Mouse (Mus musculus) testis, adult 2 months (tissue): ENCODE results near the gene Ulk4. TPM values are rescaled to one million over a fixed set of nuclear protein-coding genes. Genes with fewer than 3 reads are reported as not detected.
A peak's percentile ranks its signal among the peaks of the same experiment; 100 is the strongest.

Experiments used
- H3K27ac ChIP-seq: fragments of 200-500 bp; 2 replicates; pipeline ENCODE4 v1.5.1; 2012; ENCODE audit warnings: low read depth, low read length; ENCODE audit not compliant: control insufficient read depth, insufficient read depth
- H3K27me3 ChIP-seq: fragments of 200-500 bp; 2 replicates; pipeline ENCODE4 v1.6.1; 2012; ENCODE audit warnings: mild to moderate bottlenecking, low read length, moderate library complexity; ENCODE audit not compliant: control insufficient read depth, insufficient read depth
- H3K36me3 ChIP-seq: fragments of 200-500 bp; 2 replicates; pipeline ENCODE4 v1.6.1; 2012; ENCODE audit warnings: mild to moderate bottlenecking, low read length; ENCODE audit not compliant: control insufficient read depth, insufficient read depth
- H3K4me1 ChIP-seq: fragments of 200-500 bp; 2 replicates; pipeline ENCODE4 v1.6.1; 2012; ENCODE audit warnings: low read length; ENCODE audit not compliant: control insufficient read depth, insufficient read depth
- H3K4me3 ChIP-seq: fragments of 200-500 bp; 2 replicates; pipeline ENCODE4 v1.5.1; 2012; ENCODE audit warnings: low read depth, mild to moderate bottlenecking, low read length, moderate library complexity, mixed read lengths; ENCODE audit not compliant: control insufficient read depth
- CTCF ChIP-seq: fragments of 200-500 bp; IDR thresholded peaks from 2 replicates; pipeline ENCODE4 v1.5.1; 2012; ENCODE audit warnings: low read depth, mild to moderate bottlenecking, inconsistent platforms, low read length, moderate library complexity; ENCODE audit not compliant: control insufficient read depth, insufficient read depth, insufficient replicate concordance
- POLR2A ChIP-seq: fragments of 200-500 bp; IDR thresholded peaks from 2 replicates; pipeline ENCODE4 v1.6.1; 2012; ENCODE audit warnings: low read depth, mild to moderate bottlenecking, inconsistent platforms, low read length, moderate library complexity; ENCODE audit not compliant: control insufficient read depth
- polyA plus RNA-seq: library from polyadenylated mRNA; depleted of rRNA; stranded (reverse); fragments of >200 nt; gene quantifications from 2 replicates; pipeline ENCODE4 v1.2.3, GENCODE M21; 2012

The Ulk4 gene
- polyA plus RNA-seq, 1 experiment: 291 TPM

DNA sequence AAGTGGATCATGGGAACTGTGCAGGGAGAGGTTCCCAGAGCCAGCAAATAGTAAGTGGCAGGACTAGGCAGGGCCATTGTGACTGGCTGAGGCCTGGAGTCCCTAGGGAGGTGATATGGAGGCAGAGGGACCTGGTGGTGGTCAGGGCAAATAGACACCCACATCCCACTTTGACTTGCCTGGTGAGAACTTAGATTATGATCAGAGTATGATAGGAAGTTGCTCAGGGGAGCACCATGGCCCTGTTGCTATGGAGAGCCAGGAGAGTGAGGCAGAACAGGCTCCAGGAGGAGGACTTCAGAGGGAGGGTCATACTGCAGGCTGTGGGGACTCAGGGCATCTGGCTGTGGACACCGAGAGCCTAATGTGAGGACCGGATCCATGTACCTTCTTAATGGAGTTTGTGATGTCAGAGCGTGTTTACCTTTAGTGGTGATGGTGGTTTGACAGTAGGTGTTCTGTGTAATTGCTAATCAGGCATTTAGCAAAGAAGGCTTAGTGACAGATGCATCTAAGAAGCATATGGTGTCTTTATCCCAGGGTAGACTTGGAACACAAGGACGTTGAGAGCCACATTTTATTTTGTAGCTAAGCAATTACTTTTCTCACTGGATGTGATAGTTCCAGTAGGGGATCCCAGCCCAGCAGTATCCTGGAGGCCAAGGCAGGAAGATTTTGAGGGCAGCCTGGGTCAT is 39.1 kb upstream of the Ulk4 start:
- no peak for TF ChIP-seq CTCF
- TF ChIP-seq POLR2A: no peak
- Histone ChIP-seq H3K4me3 (no peak overlapping the region), H3K36me3 (no peaks in the 10 kb centered on the region), H3K27me3 (no peaks in the 10 kb centered on the region), H3K27ac (peak overlapping the region; percentile 59; the same call in 1 of the 2 replicates), H3K4me1 (peaks cover 19% of the 10 kb centered on the region)

DNA sequence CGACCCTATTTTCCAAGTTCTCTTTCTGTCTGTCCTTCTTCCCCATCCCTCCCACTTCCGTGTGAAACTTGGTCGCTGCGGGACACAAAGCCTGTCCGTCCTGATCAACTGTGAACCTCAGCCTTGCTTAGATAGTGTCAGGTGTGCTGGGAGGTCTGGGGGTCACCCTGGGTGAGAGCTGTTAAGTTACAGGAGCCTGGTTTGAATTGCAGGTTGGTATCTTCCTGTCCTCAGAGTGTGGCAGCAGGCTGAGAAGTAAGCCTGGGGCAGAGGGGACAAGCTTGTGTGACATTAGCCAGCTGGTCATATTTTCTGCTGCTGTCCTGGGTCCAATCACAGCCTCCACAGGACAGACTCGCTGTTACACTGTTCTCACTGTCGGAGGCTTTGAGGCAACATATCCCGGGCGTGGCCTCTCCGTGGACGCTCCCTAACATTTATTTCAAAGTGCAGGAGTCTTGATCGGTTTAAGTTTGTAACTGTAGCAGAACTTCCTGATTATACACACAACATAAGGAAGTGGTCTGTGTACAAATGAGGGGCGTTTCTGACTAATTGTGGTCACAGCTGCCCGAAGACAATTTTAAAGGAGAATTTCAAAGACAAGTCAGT is 37.6 kb upstream of the Ulk4 start:
- peak overlapping the region; percentile 65 for H3K27ac ChIP-seq
- H3K27me3 ChIP-seq: no peaks in the 10 kb centered on the region
- peaks cover 19% of the 10 kb centered on the region for H3K4me1 ChIP-seq
- no peak overlapping the region; the same call in 1 of the 2 replicates for H3K4me3 ChIP-seq
- TF ChIP-seq POLR2A: no peak
- no peak for TF ChIP-seq CTCF
- no peaks in the 10 kb centered on the region for H3K36me3 ChIP-seq

DNA sequence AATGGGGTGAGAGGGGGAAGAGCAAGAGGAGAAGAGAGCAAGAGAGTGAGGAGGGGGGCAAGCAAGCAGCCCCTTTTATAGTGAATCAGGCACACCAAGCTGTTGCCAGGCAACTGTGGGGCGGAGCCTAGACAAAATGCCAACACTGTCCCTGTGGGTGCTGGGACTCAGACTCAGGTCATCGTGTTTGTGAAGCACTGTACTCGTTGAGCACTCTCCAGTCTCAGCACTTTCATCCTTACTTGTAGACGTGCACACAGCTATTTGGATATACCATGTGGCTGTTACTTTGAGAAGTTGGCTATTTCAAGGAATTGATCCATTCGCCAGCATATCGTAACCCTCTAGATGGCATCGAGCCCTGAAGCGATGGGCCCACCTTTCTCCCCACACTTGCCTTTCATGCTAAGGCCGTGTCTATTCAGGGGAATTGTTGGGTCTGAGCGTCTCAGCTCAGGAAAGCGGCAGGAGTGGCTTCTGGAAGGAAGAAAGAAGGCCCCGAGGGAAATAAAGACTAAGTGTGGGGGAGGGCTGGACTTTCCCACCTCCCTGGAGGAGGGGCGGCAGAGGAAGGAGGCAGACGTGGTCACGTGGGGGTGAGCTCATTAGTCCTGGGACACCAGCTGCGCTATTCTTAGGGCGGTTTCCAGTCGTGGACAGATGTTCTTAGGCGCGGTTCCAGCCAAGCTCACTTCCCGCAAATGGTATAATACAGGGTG is 36.8 kb upstream of the Ulk4 start:
- no peaks in the 10 kb centered on the region for H3K36me3 ChIP-seq
- H3K4me3 ChIP-seq: peak overlapping the region; percentile 46
- H3K27ac ChIP-seq: peak overlapping the region; percentile 46; the same call in 1 of the 2 replicates
- no peaks in the 10 kb centered on the region for H3K27me3 ChIP-seq
- H3K4me1 ChIP-seq: peaks cover 19% of the 10 kb centered on the region
- no peak for TF ChIP-seq POLR2A
- no peak for TF ChIP-seq CTCF

DNA sequence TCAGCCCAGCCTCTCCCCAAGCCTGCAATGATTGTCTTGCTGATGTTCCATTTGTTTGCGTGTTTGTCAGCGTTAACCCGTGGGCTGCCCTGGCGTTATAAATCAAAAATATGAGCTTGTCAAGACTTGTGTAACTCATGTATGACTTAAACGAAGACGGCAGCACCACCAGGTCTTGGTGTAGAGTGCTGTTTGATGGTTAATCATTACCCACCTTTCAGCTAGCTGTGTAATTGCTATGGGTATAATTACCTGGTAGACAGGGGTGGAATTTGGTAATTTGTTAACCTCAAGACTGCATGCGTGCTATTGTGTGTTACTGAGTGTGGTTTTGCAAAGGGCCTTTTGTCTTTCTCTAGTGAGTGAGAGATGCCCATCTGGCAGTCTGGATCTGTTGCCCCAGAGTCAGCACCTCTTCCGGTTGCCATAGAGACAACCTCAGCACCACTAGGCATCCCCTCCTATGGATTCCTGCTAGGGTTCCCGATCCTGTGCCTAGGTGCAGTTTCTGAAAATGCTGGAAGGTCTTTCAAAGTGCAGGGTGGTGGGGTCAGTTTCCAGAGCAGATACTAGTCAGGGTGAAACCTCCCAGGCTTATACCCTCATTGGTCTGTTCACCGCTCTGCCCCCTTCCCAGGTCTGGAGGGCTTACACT is 35.4 kb upstream of the Ulk4 start:
- H3K4me1 ChIP-seq: peaks cover 17% of the 10 kb centered on the region

DNA sequence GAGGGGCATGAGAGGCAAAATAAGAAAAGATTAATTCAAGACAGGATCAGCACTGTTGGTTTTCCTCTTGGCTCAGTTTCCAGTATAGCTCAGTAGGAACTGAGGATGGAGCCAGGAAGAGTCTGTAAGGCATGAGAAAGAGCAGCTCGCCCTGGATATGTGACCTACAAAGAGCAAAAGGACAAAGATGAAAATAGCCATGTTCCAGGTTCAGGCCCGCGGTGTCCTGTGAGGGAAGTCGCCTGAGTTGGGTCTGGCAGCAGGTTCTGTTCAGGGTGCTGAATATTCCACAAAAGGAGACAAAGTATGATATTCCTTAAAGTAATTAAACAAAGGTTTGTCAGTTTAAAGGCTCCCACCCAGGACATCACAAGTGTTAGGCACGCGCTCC is 34.8 kb upstream of the Ulk4 start:
- Histone ChIP-seq H3K4me1 (peaks cover 13% of the 10 kb centered on the region), H3K4me3 (no peak overlapping the region), H3K36me3 (no peaks in the 10 kb centered on the region), H3K27ac (no peak overlapping the region), H3K27me3 (no peaks in the 10 kb centered on the region)
- TF ChIP-seq CTCF (no peak), POLR2A (no peak)

More for the DNA sequence above, 35.4 kb upstream of the Ulk4 start:
- Histone ChIP-seq H3K27me3 (no peaks in the 10 kb centered on the region), H3K27ac (no peak overlapping the region), H3K4me3 (no peak overlapping the region), H3K36me3 (no peaks in the 10 kb centered on the region)
- no peak for TF ChIP-seq CTCF
- TF ChIP-seq POLR2A: no peak

DNA sequence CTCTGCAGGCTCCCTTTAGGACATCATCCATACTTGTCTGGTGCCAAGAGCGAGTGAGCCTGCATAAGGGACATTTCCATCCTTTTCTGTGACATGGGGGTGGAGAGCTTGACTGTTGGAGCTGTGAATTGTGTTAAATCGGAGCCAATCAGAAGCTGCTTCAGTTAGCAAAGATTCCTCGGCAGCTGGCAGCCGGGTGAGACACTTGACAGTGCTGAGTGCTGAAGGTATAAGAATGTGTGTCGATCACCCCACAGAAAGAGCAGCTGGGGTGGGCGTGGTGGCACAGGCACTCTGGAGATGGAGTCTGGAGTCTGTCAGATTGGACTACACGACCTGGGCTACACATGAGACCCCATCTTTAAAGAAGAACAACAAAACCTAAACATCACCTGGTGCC is 33.5 kb upstream of the Ulk4 start:
- Histone ChIP-seq H3K27me3 (no peaks in the 10 kb centered on the region), H3K27ac (no peak overlapping the region), H3K4me1 (peaks cover 10% of the 10 kb centered on the region), H3K4me3 (no peak overlapping the region), H3K36me3 (no peaks in the 10 kb centered on the region)
- TF ChIP-seq POLR2A (no peak), CTCF (no peak)

DNA sequence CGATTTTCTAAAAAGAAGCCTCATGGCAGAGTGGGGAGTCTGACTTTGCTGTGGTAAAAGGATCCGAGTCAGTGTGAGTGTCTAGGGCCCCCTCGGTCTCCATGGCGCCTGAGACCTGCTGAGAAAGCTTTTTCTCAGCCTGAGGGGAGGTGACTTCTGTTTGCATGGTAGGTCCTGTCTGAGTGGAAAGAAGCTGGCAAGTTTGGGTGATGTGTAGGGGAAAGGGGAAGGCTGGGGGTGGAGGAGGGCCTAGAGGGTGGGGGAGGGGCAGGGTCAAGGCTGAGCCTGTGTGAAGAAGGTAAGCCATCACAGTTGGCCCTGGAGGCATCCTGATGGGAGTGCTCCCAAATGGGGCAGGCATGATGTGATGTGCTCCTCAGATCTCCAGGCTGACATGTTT is 32.3 kb upstream of the Ulk4 start:
- TF ChIP-seq POLR2A: no peak
- no peak for TF ChIP-seq CTCF
- H3K4me3 ChIP-seq: no peak overlapping the region

More for the DNA sequence above, 32.3 kb upstream of the Ulk4 start:
- no peaks in the 10 kb centered on the region for H3K36me3 ChIP-seq
- no peaks in the 10 kb centered on the region for H3K27me3 ChIP-seq
- peaks cover 4% of the 10 kb centered on the region for H3K4me1 ChIP-seq
- no peak overlapping the region for H3K27ac ChIP-seq
